ENCODE assay signal across 8 mouse cellular contexts in genomic region chr3:56753654-56754053, GRCm38 (mm10).
A peak's percentile ranks its signal among the peaks of the same experiment; 100 is the strongest.
DNase-seq lines count a peak whose midpoint lies in the region; ATAC-seq lines count a peak whose summit lies in the region.
"Had no signal": no experiment of that assay in that cellular context is flagged by ENCODE, and none has a peak within 500 bp of the region (broad histone marks: within the 10 kb centered on the region; RNA-seq: fewer than 3 reads in every experiment).

No protein-coding gene starts in this region.

- H3K9ac ChIP-seq in heart, embryonic 12.5 days, result no peak overlapping the region
- H3K9ac ChIP-seq: embryonic facial prominence, embryonic 15.5 days had no signal

- peaks cover 7% of the 10 kb centered on the region for H3K4me1 ChIP-seq in heart, embryonic 12.5 days (replicated peaks)
- H3K4me1 ChIP-seq: embryonic facial prominence, embryonic 15.5 days had no signal

- no peaks in the 10 kb centered on the region for H3K36me3 ChIP-seq in heart, embryonic 12.5 days
- H3K36me3 ChIP-seq: embryonic facial prominence, embryonic 15.5 days had no signal

- peak; percentile 87 for ATAC-seq in heart, embryonic 12.5 days (ENCODE audit: insufficient number of reproducible peaks, low FRiP score)

- 5% methylated on average over 3 of the region's 3 CpGs for WGBS in heart, embryonic 12.5 days

- peak overlapping the region; percentile 29; the same call in 1 of the 2 replicates for H3K27ac ChIP-seq in heart, embryonic 12.5 days (ENCODE audit: poor library complexity, severe bottlenecking)
- H3K27ac ChIP-seq: embryonic facial prominence, embryonic 15.5 days had no signal

- no peak overlapping the region; the same call in 1 of the 2 replicates for H3K4me2 ChIP-seq in heart, embryonic 12.5 days
- H3K4me2 ChIP-seq: embryonic facial prominence, embryonic 15.5 days had no signal

- H3K4me3 ChIP-seq in heart, embryonic 12.5 days, result no peak overlapping the region
- H3K4me3 ChIP-seq: embryonic facial prominence, embryonic 15.5 days had no signal

- no peaks in the 10 kb centered on the region for H3K27me3 ChIP-seq in heart, embryonic 12.5 days (replicated peaks)
- H3K27me3 ChIP-seq: embryonic facial prominence, embryonic 15.5 days had no signal

- no peaks in the 10 kb centered on the region for H3K9me3 ChIP-seq in heart, embryonic 12.5 days (replicated peaks)
- H3K9me3 ChIP-seq: embryonic facial prominence, embryonic 15.5 days had no signal

- DNase-seq in 416B (ENCODE audit: low read depth) (peak; percentile 55), NIH3T3 (ENCODE audit: low read depth) (peak; percentile 33)
- DNase-seq in embryo, embryonic 10.5 days (ENCODE audit: low spot score), result peak; percentile 73
- DNase-seq in kidney, postnatal 36 days, result peak; percentile 21 to 63
- peak; percentile 19 for DNase-seq in retina, postnatal 7 days (ENCODE audit: low read depth, low spot score)
- no peak for DNase-seq in thymus, postnatal 10 days (ENCODE audit: low spot score in 2 of 2)

Comparison
In these comparisons a context has a peak if more than half of its experiments do, and no peak if none do; other contexts are left out.
1. DNase-seq: peak in 416B (single experiment), NIH3T3 (single experiment), embryo, embryonic 10.5 days (single experiment), kidney, postnatal 36 days (2 of 2) and retina, postnatal 7 days (single experiment); none in thymus, postnatal 10 days (0 of 2).